Mouse (Mus musculus) embryonic facial prominence, embryonic 15.5 days (tissue): ENCODE data around the gene F2rl3. TPM values are rescaled to one million over a fixed set of nuclear protein-coding genes. Genes with fewer than 3 reads are reported as not detected.

ENCODE experiments used
- ATAC-seq: fragments of 200-750 bp; cut with Nextera tagmentation; 2 replicates; pipeline ENCODE4 v1.8.0; 2017; ENCODE audit warnings: low read depth, moderate TSS enrichment; ENCODE audit not compliant: insufficient number of reproducible peaks, low FRiP score, low TSS enrichment
- H3K27ac ChIP-seq: fragments of 300-500 bp; sonication (generic); replicated peaks from 2 replicates; pipeline ENCODE4 v1.5.1; 2015; ENCODE audit warnings: mild to moderate bottlenecking, inconsistent platforms
- H3K27me3 ChIP-seq: fragments of 300-500 bp; sonication (generic); 2 replicates; pipeline ENCODE4 v1.6.1; 2015; ENCODE audit warnings: inconsistent platforms
- H3K36me3 ChIP-seq: fragments of 300-500 bp; sonication (generic); 2 replicates; pipeline ENCODE4 v1.6.1; 2015; ENCODE audit warnings: mild to moderate bottlenecking, inconsistent platforms
- H3K4me1 ChIP-seq: fragments of 300-500 bp; sonication (generic); 2 replicates; pipeline ENCODE4 v1.6.1; 2015; ENCODE audit warnings: inconsistent platforms
- H3K4me2 ChIP-seq: fragments of 300-500 bp; sonication (generic); replicated peaks from 2 replicates; pipeline ENCODE4 v1.6.1; 2015; ENCODE audit warnings: mild to moderate bottlenecking, inconsistent platforms
- H3K4me3 ChIP-seq: fragments of 300-500 bp; sonication (generic); replicated peaks from 2 replicates; pipeline ENCODE4 v1.5.1; 2015; ENCODE audit warnings: mild to moderate bottlenecking, inconsistent platforms
- H3K9ac ChIP-seq: fragments of 300-500 bp; sonication (generic); 2 replicates; pipeline ENCODE4 v1.6.1; 2015; ENCODE audit warnings: inconsistent platforms
- H3K9me3 ChIP-seq: fragments of 300-500 bp; sonication (generic); replicated peaks from 2 replicates; pipeline ENCODE4 v1.6.1; 2016; ENCODE audit warnings: inconsistent platforms
- WGBS: fragments of 180-500 bp; shearing (Covaris S2); methylation state at CpG from one replicate; pipeline ENCODE4 v1.1.7; 2015; 5-methylcytosine and 5-hydroxymethylcytosine counted together
- polyA plus RNA-seq: library from polyadenylated mRNA; unstranded; fragments of >200 nt; fragmentation: Nextera tagmentation; extraction: Ambion mirVana; gene quantifications from 2 replicates; pipeline ENCODE4 v1.2.1, GENCODE M21; 2015

F2rl3 gene
- polyA plus RNA-seq, 1 experiment from 2014 or later, result 1.6 TPM

GRCm38 (mm10) chr8:72766777-72767176 is 5.1 kb downstream of the F2rl3 start:
- H3K27ac ChIP-seq, result no peak overlapping the region
- no peaks in the 10 kb centered on the region for H3K27me3 ChIP-seq
- H3K9me3 ChIP-seq, result no peaks in the 10 kb centered on the region
- H3K9ac ChIP-seq, result no peak overlapping the region
- H3K4me1 ChIP-seq, result no peaks in the 10 kb centered on the region
- H3K4me2 ChIP-seq, result no peak overlapping the region
- ATAC-seq, result no peak
- 24% methylated on average over 7 of the region's 7 CpGs for WGBS
- H3K4me3 ChIP-seq, result no peak overlapping the region
- no peaks in the 10 kb centered on the region for H3K36me3 ChIP-seq

- Histone ChIP-seq H3K36me3 (no peaks in the 10 kb centered on the region), H3K4me3 (no peak overlapping the region), H3K9me3 (no peaks in the 10 kb centered on the region), H3K4me1 (no peaks in the 10 kb centered on the region), H3K27me3 (no peaks in the 10 kb centered on the region), H3K9ac (no peak overlapping the region), H3K27ac (no peak overlapping the region), H3K4me2 (no peak overlapping the region)
- no peak for ATAC-seq
- 88% methylated on average over 1 of the region's 1 CpGs for WGBS
Measured at GRCm38 (mm10) chr8:72777797-72778196, 16.1 kb downstream of the F2rl3 start.

- WGBS, result 87% methylated on average over 4 of the region's 4 CpGs
- H3K27ac ChIP-seq, result no peak overlapping the region
- ATAC-seq, result no peak
- no peaks in the 10 kb centered on the region for H3K36me3 ChIP-seq
- H3K9me3 ChIP-seq, result no peaks in the 10 kb centered on the region
- no peak overlapping the region for H3K9ac ChIP-seq
- H3K4me2 ChIP-seq, result no peak overlapping the region
- no peaks in the 10 kb centered on the region for H3K27me3 ChIP-seq
- no peaks in the 10 kb centered on the region for H3K4me1 ChIP-seq
- H3K4me3 ChIP-seq, result no peak overlapping the region
Measured at GRCm38 (mm10) chr8:72780644-72781043, 19.0 kb downstream of the F2rl3 start.

- 89% methylated on average over 2 of the region's 2 CpGs for WGBS
- H3K4me3 ChIP-seq, result no peak overlapping the region
- H3K4me1 ChIP-seq, result no peaks in the 10 kb centered on the region
- H3K9ac ChIP-seq, result no peak overlapping the region
- H3K36me3 ChIP-seq, result no peaks in the 10 kb centered on the region
- no peaks in the 10 kb centered on the region for H3K27me3 ChIP-seq
- no peak overlapping the region for H3K27ac ChIP-seq
- H3K4me2 ChIP-seq, result no peak overlapping the region
- no peak for ATAC-seq
- 0 out of 2 replicates have a peak, but pooled peaks cover 2% of the 10 kb centered on the region for H3K9me3 ChIP-seq
Measured at GRCm38 (mm10) chr8:72801583-72801982, 39.9 kb downstream of the F2rl3 start.

- ATAC-seq, result no peak
- 88% methylated on average over 3 of the region's 3 CpGs for WGBS
- Histone ChIP-seq H3K4me2 (no peak overlapping the region), H3K36me3 (peaks cover 10% of the 10 kb centered on the region), H3K4me3 (no peak overlapping the region), H3K4me1 (no peaks in the 10 kb centered on the region), H3K27ac (no peak overlapping the region), H3K27me3 (no peaks in the 10 kb centered on the region), H3K9ac (no peak overlapping the region), H3K9me3 (no peaks in the 10 kb centered on the region)
Measured at GRCm38 (mm10) chr8:72812690-72813089, 51.0 kb downstream of the F2rl3 start.

Other genes starting within 250 kb of the F2rl3 start
- gene Med26, start 213.6 kb upstream of the F2rl3 start, polyA plus RNA-seq, result 18.4 and 20.4 TPM in 2 replicates
- 116 and 121 TPM in 2 replicates for gene Smim7, start 190.8 kb upstream of the F2rl3 start, polyA plus RNA-seq
- gene Tmem38a, start 189.8 kb upstream of the F2rl3 start, polyA plus RNA-seq, result 35.2 and 37.2 TPM in 2 replicates
- 0.27 and 0.28 TPM in 2 replicates for gene Nwd1, start 115.2 kb upstream of the F2rl3 start, polyA plus RNA-seq
- gene Sin3b, start 38.6 kb upstream of the F2rl3 start, polyA plus RNA-seq, result 172 and 176 TPM in 2 replicates